Mouse (Mus musculus): ENCODE measurements around the gene 1700030K09Rik. TPM values are rescaled to one million over a fixed set of nuclear protein-coding genes. Genes with fewer than 3 reads are reported as not detected.
A peak's percentile ranks its signal among the peaks of the same experiment; 100 is the strongest.

The 1700030K09Rik gene
- polyA plus RNA-seq, 1 experiment from 2014 or later: 9.8 TPM

GRCm38 (mm10) chr8:72455317-72455716 lies 11.6 kb downstream of the 1700030K09Rik start:
- Histone ChIP-seq H3K4me1 (ENCODE audit: control insufficient read depth, insufficient read depth, low read length) (no peaks in the 10 kb centered on the region), H3K4me3 (ENCODE audit: low read length) (no peak overlapping the region), H3K4me2 (ENCODE audit: low read depth, low read length) (no peak overlapping the region), H3K9me3 (replicated peaks; ENCODE audit: control insufficient read depth, low read length) (peaks cover 5% of the 10 kb centered on the region; the same call in 1 of the 2 replicates), H3K36me3 (ENCODE audit: control insufficient read depth, insufficient read depth) (peaks cover 39% of the 10 kb centered on the region), H3K27ac (ENCODE audit: low read length) (no peak overlapping the region), H3K9ac (ENCODE audit: low read length) (no peak overlapping the region), H3K27me3 (ENCODE audit: control insufficient read depth, insufficient read depth, low read length) (no peaks in the 10 kb centered on the region)
- 58% methylated on average over 4 of the region's 4 CpGs for WGBS
- ATAC-seq (replicated peaks; ENCODE audit: extremely low read depth, insufficient read depth, low FRiP score): no peak

GRCm38 (mm10) chr8:72457806-72458205 lies 14.1 kb downstream of the 1700030K09Rik start:
- H3K4me3 ChIP-seq (ENCODE audit: low read length): no peak overlapping the region
- H3K36me3 ChIP-seq (ENCODE audit: control insufficient read depth, insufficient read depth): peaks cover 55% of the 10 kb centered on the region
- H3K4me2 ChIP-seq (ENCODE audit: low read depth, low read length): no peak overlapping the region
- H3K27ac ChIP-seq (ENCODE audit: low read length): no peak overlapping the region
- WGBS: 81% methylated on average over 3 of the region's 3 CpGs
- H3K4me1 ChIP-seq (ENCODE audit: control insufficient read depth, insufficient read depth, low read length): no peaks in the 10 kb centered on the region
- ATAC-seq (replicated peaks; ENCODE audit: extremely low read depth, insufficient read depth, low FRiP score): no peak
- H3K9ac ChIP-seq (ENCODE audit: low read length): no peak overlapping the region
- no peaks in the 10 kb centered on the region for H3K27me3 ChIP-seq (ENCODE audit: control insufficient read depth, insufficient read depth, low read length)
- peaks cover 5% of the 10 kb centered on the region; the same call in 1 of the 2 replicates for H3K9me3 ChIP-seq (replicated peaks; ENCODE audit: control insufficient read depth, low read length)

DNA sequence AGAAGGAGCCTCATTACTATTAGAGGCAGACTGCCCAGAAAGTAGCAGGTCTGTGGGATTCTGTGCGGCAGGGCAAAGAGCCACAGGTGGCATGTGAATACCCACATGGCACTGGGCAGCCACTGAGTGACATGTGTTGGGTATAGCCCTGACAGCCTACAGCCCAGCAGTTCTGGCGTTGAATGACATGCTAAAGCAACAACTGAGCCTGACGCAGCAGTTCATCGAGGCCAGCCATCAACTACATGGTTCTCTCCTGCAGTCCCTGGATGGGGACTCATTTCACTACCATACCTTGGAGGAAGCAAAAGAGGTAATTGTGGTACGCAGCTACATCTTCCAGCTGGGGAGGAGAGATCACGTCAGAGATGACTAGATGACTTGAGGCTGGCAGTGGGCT lies 14.8 kb downstream of the 1700030K09Rik start:
- WGBS: 85% methylated on average over 6 of the region's 6 CpGs

DNA sequence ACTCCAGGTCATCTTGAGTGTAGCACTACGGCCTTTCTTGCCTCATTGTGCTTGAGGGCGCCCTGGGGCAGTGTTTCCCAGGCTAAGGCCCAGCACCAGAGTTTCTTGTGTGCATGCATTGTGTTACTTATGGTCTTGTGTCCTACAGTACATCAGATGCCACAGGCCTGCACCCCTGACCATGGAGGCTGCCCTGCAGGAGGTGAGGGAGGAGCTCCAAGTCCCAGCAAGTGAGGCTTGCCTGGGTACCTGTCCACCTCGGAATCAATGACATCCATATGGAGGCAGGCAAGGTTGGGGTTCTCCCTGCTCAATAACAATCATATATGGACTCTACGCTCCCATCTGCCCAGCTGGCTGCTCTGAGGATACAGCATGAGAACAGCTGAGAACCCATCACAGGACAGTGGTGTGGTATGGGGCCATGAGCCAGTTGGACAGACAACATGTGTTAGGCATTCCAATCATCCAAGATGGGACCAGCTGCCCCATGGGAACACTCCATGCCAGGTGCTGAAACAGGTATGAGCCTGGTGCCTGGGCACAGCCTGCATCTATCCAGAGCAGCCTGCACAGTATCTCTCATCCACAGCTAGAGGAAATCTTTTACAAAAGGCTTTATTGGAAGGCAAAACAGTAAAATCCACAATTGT lies 16.3 kb downstream of the 1700030K09Rik start:
- Histone ChIP-seq H3K4me1 (ENCODE audit: control insufficient read depth, insufficient read depth, low read length) (no peaks in the 10 kb centered on the region), H3K4me2 (ENCODE audit: low read depth, low read length) (no peak overlapping the region), H3K27ac (ENCODE audit: low read length) (no peak overlapping the region), H3K27me3 (ENCODE audit: control insufficient read depth, insufficient read depth, low read length) (no peaks in the 10 kb centered on the region), H3K9ac (ENCODE audit: low read length) (no peak overlapping the region), H3K4me3 (ENCODE audit: low read length) (no peak overlapping the region), H3K9me3 (replicated peaks; ENCODE audit: control insufficient read depth, low read length) (no peaks in the 10 kb centered on the region), H3K36me3 (ENCODE audit: control insufficient read depth, insufficient read depth) (peaks cover 60% of the 10 kb centered on the region)
- no peak for ATAC-seq (replicated peaks; ENCODE audit: extremely low read depth, insufficient read depth, low FRiP score)
- 93% methylated on average over 4 of the region's 4 CpGs for WGBS

More for the DNA sequence above, 14.8 kb downstream of the 1700030K09Rik start:
- no peak overlapping the region for H3K27ac ChIP-seq (ENCODE audit: low read length)
- peaks cover 57% of the 10 kb centered on the region for H3K36me3 ChIP-seq (ENCODE audit: control insufficient read depth, insufficient read depth)
- no peak overlapping the region for H3K4me3 ChIP-seq (ENCODE audit: low read length)
- H3K9me3 ChIP-seq (replicated peaks; ENCODE audit: control insufficient read depth, low read length): peaks cover 5% of the 10 kb centered on the region; the same call in 1 of the 2 replicates
- H3K4me2 ChIP-seq (ENCODE audit: low read depth, low read length): no peak overlapping the region
- H3K4me1 ChIP-seq (ENCODE audit: control insufficient read depth, insufficient read depth, low read length): no peaks in the 10 kb centered on the region
- no peak overlapping the region for H3K9ac ChIP-seq (ENCODE audit: low read length)
- H3K27me3 ChIP-seq (ENCODE audit: control insufficient read depth, insufficient read depth, low read length): no peaks in the 10 kb centered on the region
- ATAC-seq (replicated peaks; ENCODE audit: extremely low read depth, insufficient read depth, low FRiP score): no peak

DNA sequence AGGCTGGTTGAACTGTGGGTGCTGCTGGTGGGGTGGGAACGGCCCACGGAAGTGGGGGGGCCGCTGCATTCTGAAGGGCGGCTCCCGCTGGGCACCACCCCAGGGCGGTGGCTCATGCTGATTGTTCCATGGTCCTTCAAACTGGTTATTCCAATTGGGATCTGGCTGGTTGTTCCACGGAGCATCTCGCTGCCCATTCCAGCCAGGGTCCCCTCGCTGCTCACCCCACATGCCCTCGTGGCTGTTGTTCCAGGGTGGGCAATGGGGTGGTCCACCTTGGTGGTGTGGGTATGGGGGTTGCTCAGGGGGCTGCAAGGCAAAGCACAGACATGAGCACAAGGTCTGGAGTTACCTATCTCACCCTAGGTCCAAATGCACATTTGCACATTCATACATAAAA lies 20.5 kb downstream of the 1700030K09Rik start:
- WGBS: 97% methylated on average over 10 of the region's 10 CpGs
- no peak for ATAC-seq (replicated peaks; ENCODE audit: extremely low read depth, insufficient read depth, low FRiP score)
- no peaks in the 10 kb centered on the region for H3K4me1 ChIP-seq (ENCODE audit: control insufficient read depth, insufficient read depth, low read length)
- no peaks in the 10 kb centered on the region for H3K27me3 ChIP-seq (ENCODE audit: control insufficient read depth, insufficient read depth, low read length)
- H3K36me3 ChIP-seq (ENCODE audit: control insufficient read depth, insufficient read depth): peaks cover 90% of the 10 kb centered on the region
- H3K9me3 ChIP-seq (replicated peaks; ENCODE audit: control insufficient read depth, low read length): no peaks in the 10 kb centered on the region
- H3K4me3 ChIP-seq (ENCODE audit: low read length): no peak overlapping the region
- H3K4me2 ChIP-seq (ENCODE audit: low read depth, low read length): no peak overlapping the region
- H3K9ac ChIP-seq (ENCODE audit: low read length): no peak overlapping the region
- no peak overlapping the region for H3K27ac ChIP-seq (ENCODE audit: low read length)

DNA sequence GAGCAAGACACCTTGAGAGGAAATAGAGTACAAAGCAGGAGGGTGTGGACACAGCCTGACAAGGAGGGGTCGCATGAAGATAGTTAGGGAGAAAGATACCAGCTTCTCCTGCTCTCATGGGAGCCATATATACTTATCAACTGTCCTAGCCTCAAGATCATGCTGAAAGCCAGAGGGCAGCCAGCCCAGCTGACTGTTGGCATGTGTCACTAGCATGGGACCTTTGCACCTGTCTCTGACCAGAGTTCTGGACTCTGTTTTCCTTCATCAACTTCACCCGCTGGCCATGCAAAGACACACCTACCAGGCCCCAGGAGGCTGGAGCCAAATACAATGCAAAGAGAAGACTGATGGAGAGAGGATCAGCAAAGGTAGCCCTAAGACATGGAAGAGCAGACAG lies 25.6 kb downstream of the 1700030K09Rik start:
- H3K9ac ChIP-seq (ENCODE audit: low read length): no peak overlapping the region
- H3K4me2 ChIP-seq (ENCODE audit: low read depth, low read length): no peak overlapping the region
- H3K4me3 ChIP-seq (ENCODE audit: low read length): no peak overlapping the region
- no peaks in the 10 kb centered on the region for H3K27me3 ChIP-seq (ENCODE audit: control insufficient read depth, insufficient read depth, low read length)
- 92% methylated on average over 2 of the region's 2 CpGs for WGBS
- H3K27ac ChIP-seq (ENCODE audit: low read length): no peak overlapping the region
- peaks cover 71% of the 10 kb centered on the region for H3K36me3 ChIP-seq (ENCODE audit: control insufficient read depth, insufficient read depth)
- peaks cover 8% of the 10 kb centered on the region for H3K4me1 ChIP-seq (ENCODE audit: control insufficient read depth, insufficient read depth, low read length)
- ATAC-seq (replicated peaks; ENCODE audit: extremely low read depth, insufficient read depth, low FRiP score): no peak
- H3K9me3 ChIP-seq (replicated peaks; ENCODE audit: control insufficient read depth, low read length): no peaks in the 10 kb centered on the region

GRCm38 (mm10) chr8:72469984-72470383 lies 26.3 kb downstream of the 1700030K09Rik start:
- Histone ChIP-seq H3K36me3 (ENCODE audit: control insufficient read depth, insufficient read depth) (peaks cover 66% of the 10 kb centered on the region), H3K4me3 (ENCODE audit: low read length) (no peak overlapping the region), H3K9me3 (replicated peaks; ENCODE audit: control insufficient read depth, low read length) (no peaks in the 10 kb centered on the region), H3K9ac (ENCODE audit: low read length) (no peak overlapping the region), H3K4me2 (ENCODE audit: low read depth, low read length) (no peak overlapping the region), H3K27ac (ENCODE audit: low read length) (no peak overlapping the region), H3K4me1 (ENCODE audit: control insufficient read depth, insufficient read depth, low read length) (peaks cover 10% of the 10 kb centered on the region), H3K27me3 (ENCODE audit: control insufficient read depth, insufficient read depth, low read length) (no peaks in the 10 kb centered on the region)
- no peak for ATAC-seq (replicated peaks; ENCODE audit: extremely low read depth, insufficient read depth, low FRiP score)
- 87% methylated on average over 8 of the region's 8 CpGs for WGBS

DNA sequence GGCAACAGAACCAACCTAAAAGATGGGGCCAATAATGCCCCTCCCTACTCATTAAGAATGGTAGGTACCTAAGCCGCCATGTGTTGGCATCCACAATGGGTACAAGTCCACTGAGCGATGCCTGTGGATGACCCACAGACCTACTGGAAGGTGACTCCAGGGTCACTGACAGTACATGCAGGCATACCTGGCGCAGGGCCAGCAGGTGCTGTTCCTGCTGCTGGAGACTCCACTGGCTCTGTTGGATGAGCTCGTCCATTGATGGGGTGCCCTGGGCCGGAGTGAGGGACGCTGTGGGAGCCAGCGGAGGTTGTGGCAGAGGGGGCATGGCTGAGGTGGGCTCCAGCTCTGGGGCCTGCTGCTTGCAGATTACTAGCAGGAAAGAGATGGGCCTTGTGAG lies 27.0 kb downstream of the 1700030K09Rik start:
- Histone ChIP-seq H3K27ac (ENCODE audit: low read length) (no peak overlapping the region), H3K27me3 (ENCODE audit: control insufficient read depth, insufficient read depth, low read length) (no peaks in the 10 kb centered on the region), H3K4me3 (ENCODE audit: low read length) (no peak overlapping the region), H3K9ac (ENCODE audit: low read length) (no peak overlapping the region), H3K36me3 (ENCODE audit: control insufficient read depth, insufficient read depth) (peaks cover 60% of the 10 kb centered on the region), H3K4me1 (ENCODE audit: control insufficient read depth, insufficient read depth, low read length) (peaks cover 11% of the 10 kb centered on the region), H3K9me3 (replicated peaks; ENCODE audit: control insufficient read depth, low read length) (no peaks in the 10 kb centered on the region), H3K4me2 (ENCODE audit: low read depth, low read length) (no peak overlapping the region)
- no peak for ATAC-seq (replicated peaks; ENCODE audit: extremely low read depth, insufficient read depth, low FRiP score)
- 81% methylated on average over 7 of the region's 7 CpGs for WGBS

- Histone ChIP-seq H3K27me3 (ENCODE audit: control insufficient read depth, insufficient read depth, low read length) (no peaks in the 10 kb centered on the region), H3K27ac (ENCODE audit: low read length) (peak within 1 kb of the TSS; percentile 89), H3K36me3 (ENCODE audit: control insufficient read depth, insufficient read depth) (peaks cover 27% of the 10 kb centered on the region), H3K4me1 (ENCODE audit: control insufficient read depth, insufficient read depth, low read length) (peaks cover 18% of the 10 kb centered on the region), H3K4me2 (ENCODE audit: low read depth, low read length) (peak within 1 kb of the TSS; percentile 96), H3K9ac (ENCODE audit: low read length) (peak within 1 kb of the TSS; percentile 93), H3K9me3 (replicated peaks; ENCODE audit: control insufficient read depth, low read length) (0 out of 2 replicates have a peak, but pooled peaks cover 3% of the 10 kb centered on the region), H3K4me3 (ENCODE audit: low read length) (peak within 1 kb of the TSS; percentile 94)
- ATAC-seq (replicated peaks; ENCODE audit: extremely low read depth, insufficient read depth, low FRiP score): peak; percentile 96
- WGBS: under 1% methylated on average over 80 of the region's 80 CpGs
Measured at GRCm38 (mm10) chr8:72474826-72475546, 31.3 kb downstream of the 1700030K09Rik start, which contains the start of gene Cherp. Cherp (minus strand) TSS chr8:72475226.

Measured in heart, embryonic 16.5 days (tissue).